Comparison of ENCODE assay signal across 8 mouse cellular contexts in genomic region chr7:4844917-4845309, GRCm38 (mm10). TPM values are rescaled to one million over a fixed set of nuclear protein-coding genes. Genes with fewer than 3 reads are reported as not detected.
DNase-seq lines count a peak whose midpoint lies in the region; ATAC-seq lines count a peak whose summit lies in the region.

No protein-coding gene starts in this region.

- peak overlapping the region; percentile 38 for H3K4me2 ChIP-seq in liver, embryonic 13.5 days
- H3K4me2 ChIP-seq in neural tube, embryonic 12.5 days (replicated peaks), result peak overlapping the region; percentile 93

- H3K4me1 ChIP-seq in liver, embryonic 13.5 days (replicated peaks), result peaks cover 8% of the 10 kb centered on the region; the same call in 1 of the 2 replicates
- peaks cover 30% of the 10 kb centered on the region for H3K4me1 ChIP-seq in neural tube, embryonic 12.5 days

- H3K27ac ChIP-seq in liver, embryonic 13.5 days, result no peak overlapping the region
- H3K27ac ChIP-seq in neural tube, embryonic 12.5 days, result no peak overlapping the region

- no peak overlapping the region for H3K9ac ChIP-seq in liver, embryonic 13.5 days
- H3K9ac ChIP-seq in neural tube, embryonic 12.5 days, result peak overlapping the region; percentile 65

- WGBS in liver, embryonic 13.5 days (ENCODE audit: insufficient replicate concordance), result 4% methylated on average over 13 of the region's 13 CpGs
- WGBS in neural tube, embryonic 12.5 days, result under 1% methylated on average over 13 of the region's 13 CpGs

- H3K36me3 ChIP-seq in liver, embryonic 13.5 days, result no peaks in the 10 kb centered on the region
- H3K36me3 ChIP-seq in neural tube, embryonic 12.5 days, result no peaks in the 10 kb centered on the region

- no peak; the same call in 1 of the 2 replicates for ATAC-seq in cerebellum, adult (ENCODE audit: insufficient number of reproducible peaks, low FRiP score, low TSS enrichment)
- no peak for ATAC-seq in liver, embryonic 13.5 days (ENCODE audit: low read depth)
- peak; percentile 80 for ATAC-seq in neural tube, embryonic 12.5 days (ENCODE audit: low FRiP score, low read depth)

- intact Hi-C loops in heart, postnatal 10 days (cut with DNase I), result no loop called here

- peak overlapping the region; percentile 19; the same call in 1 of the 2 replicates for H3K4me3 ChIP-seq in liver, embryonic 13.5 days (replicated peaks)
- H3K4me3 ChIP-seq in neural tube, embryonic 12.5 days, result peak overlapping the region; percentile 46

- DNase-seq in cerebellum, adult 11 months, result peak; percentile 68
- peak; percentile 67 for DNase-seq in embryo, embryonic 11.5 days (ENCODE audit: low read depth, low spot score)
- DNase-seq in heart, postnatal 10 days, result peak; percentile 13 to 44
- DNase-seq in layer of hippocampus, adult 11-12 months (ENCODE audit: low spot score), result peak; percentile 91
- DNase-seq in liver, embryonic 13.5 days, result no peak
- no peak for DNase-seq in spleen, postnatal 10 days (ENCODE audit: low spot score in 2 of 2)

- 0 out of 2 replicates have a peak, but pooled peaks cover 5% of the 10 kb centered on the region for H3K9me3 ChIP-seq in liver, embryonic 13.5 days (replicated peaks)
- no peaks in the 10 kb centered on the region for H3K9me3 ChIP-seq in neural tube, embryonic 12.5 days

- H3K27me3 ChIP-seq in liver, embryonic 13.5 days, result peaks cover 91% of the 10 kb centered on the region
- peaks cover 26% of the 10 kb centered on the region for H3K27me3 ChIP-seq in neural tube, embryonic 12.5 days (replicated peaks)

RNA-seq across cellular contexts. Expression of gene Shisa7, which starts 0.4 kb away (rescaled TPM):
- under 1 TPM in 1 of 2 experiments, not detected in 1; 0.15 TPM for total RNA-seq in heart, postnatal 10 days (2021)
- polyA plus RNA-seq in liver, embryonic 13.5 days (2015; fragmentation: Nextera tagmentation; extraction: Ambion mirVana), result not detected in 2 replicates
- polyA plus RNA-seq in neural tube, embryonic 12.5 days (2016; fragmentation: Nextera tagmentation; extraction: Ambion mirVana), result 6.0 and 6.5 TPM in 2 replicates

RNA-seq across cellular contexts. Expression of gene Isoc2b, which starts 25.1 kb away (rescaled TPM):
- 1 to 10 TPM; 3.6 to 4.7 TPM for total RNA-seq in heart, postnatal 10 days (2021)
- 3.1 and 3.8 TPM in 2 replicates for polyA plus RNA-seq in liver, embryonic 13.5 days (2015; fragmentation: Nextera tagmentation; extraction: Ambion mirVana)
- polyA plus RNA-seq in neural tube, embryonic 12.5 days (2016; fragmentation: Nextera tagmentation; extraction: Ambion mirVana), result 4.8 and 5.4 TPM in 2 replicates

RNA-seq across cellular contexts. Expression of gene Isoc2a, which starts 32.0 kb away (rescaled TPM):
- 10 to 100 TPM; 15.8 to 16.3 TPM for total RNA-seq in heart, postnatal 10 days (2021)
- polyA plus RNA-seq in liver, embryonic 13.5 days (2015; fragmentation: Nextera tagmentation; extraction: Ambion mirVana), result 0.45 and 0.52 TPM in 2 replicates
- polyA plus RNA-seq in neural tube, embryonic 12.5 days (2016; fragmentation: Nextera tagmentation; extraction: Ambion mirVana), result 0.91 and 0.93 TPM in 2 replicates

RNA-seq across cellular contexts. Expression of gene Ube2s, which starts 32.5 kb away (rescaled TPM):
- total RNA-seq in heart, postnatal 10 days (2021), result 100 to 1,000 TPM; 149 to 152 TPM
- 282 and 292 TPM in 2 replicates for polyA plus RNA-seq in liver, embryonic 13.5 days (2015; fragmentation: Nextera tagmentation; extraction: Ambion mirVana)
- polyA plus RNA-seq in neural tube, embryonic 12.5 days (2016; fragmentation: Nextera tagmentation; extraction: Ambion mirVana), result 380 and 386 TPM in 2 replicates

RNA-seq across cellular contexts. Expression of gene Rpl28, which starts 52.2 kb away (rescaled TPM):
- total RNA-seq in heart, postnatal 10 days (2021), result 100 to 1,000 TPM; 630 to 679 TPM
- polyA plus RNA-seq in liver, embryonic 13.5 days (2015; fragmentation: Nextera tagmentation; extraction: Ambion mirVana), result 242 and 279 TPM in 2 replicates
- polyA plus RNA-seq in neural tube, embryonic 12.5 days (2016; fragmentation: Nextera tagmentation; extraction: Ambion mirVana), result 311 and 322 TPM in 2 replicates

Comparison
In these comparisons a context has a peak if more than half of its experiments do, and no peak if none do; other contexts are left out.
1. DNase-seq: peak in cerebellum, adult 11 months (single experiment), embryo, embryonic 11.5 days (single experiment), heart, postnatal 10 days (2 of 2) and layer of hippocampus, adult 11-12 months (single experiment); none in liver, embryonic 13.5 days (single experiment) and spleen, postnatal 10 days (0 of 2).